Mouse (Mus musculus) mouse embryonic stem cell (cell line): ENCODE measurements around the gene Glis1.

ENCODE experiments used
- in situ Hi-C, 2 experiments: fragments of 300-500 bp; cut with MboI; formaldehyde crosslinking; loops; 1 replicate in 1 of 2; 3 replicates in 1 of 2; pipeline ENCODE4 v1.14.3; 2019 to 2020; ENCODE audit warnings: low sequenced_read_pairs in 2 of 2, low pct_unique_long_range_greater_than_20kb in 1 of 2, mixed read lengths in 1 of 2; ENCODE audit not compliant: unreplicated experiment in 1 of 2

Gene Glis1

GRCm38 (mm10) chr4:107442891-107443483, 8.6 kb downstream of the Glis1 start:
- in situ Hi-C loops, result loop anchor here in 1 of 2 experiments (25.0 kb wide), 1 partner anchor 219 kb away; no protein-coding TSS in a partner anchor

GRCm38 (mm10) chr4:107443621-107444020, 9.2 kb downstream of the Glis1 start:
- in situ Hi-C loops, result loop anchor here in 1 of 2 experiments (25.0 kb wide), 1 partner anchor 219 kb away; no protein-coding TSS in a partner anchor

- in situ Hi-C loops, result loop anchor here in 1 of 2 experiments (25.0 kb wide), 1 partner anchor 214 kb away; no protein-coding TSS in a partner anchor
These were observed 14.1 kb downstream of the Glis1 start for GRCm38 (mm10) chr4:107448481-107448880.

- in situ Hi-C loops, result loop anchor here in 1 of 2 experiments (25.0 kb wide), 1 partner anchor 213 kb away; no protein-coding TSS in a partner anchor
These were observed 15.1 kb downstream of the Glis1 start for GRCm38 (mm10) chr4:107449519-107449918.

GRCm38 (mm10) chr4:107452266-107453015, 18.1 kb downstream of the Glis1 start:
- in situ Hi-C loops, result no loop called here

DNA sequence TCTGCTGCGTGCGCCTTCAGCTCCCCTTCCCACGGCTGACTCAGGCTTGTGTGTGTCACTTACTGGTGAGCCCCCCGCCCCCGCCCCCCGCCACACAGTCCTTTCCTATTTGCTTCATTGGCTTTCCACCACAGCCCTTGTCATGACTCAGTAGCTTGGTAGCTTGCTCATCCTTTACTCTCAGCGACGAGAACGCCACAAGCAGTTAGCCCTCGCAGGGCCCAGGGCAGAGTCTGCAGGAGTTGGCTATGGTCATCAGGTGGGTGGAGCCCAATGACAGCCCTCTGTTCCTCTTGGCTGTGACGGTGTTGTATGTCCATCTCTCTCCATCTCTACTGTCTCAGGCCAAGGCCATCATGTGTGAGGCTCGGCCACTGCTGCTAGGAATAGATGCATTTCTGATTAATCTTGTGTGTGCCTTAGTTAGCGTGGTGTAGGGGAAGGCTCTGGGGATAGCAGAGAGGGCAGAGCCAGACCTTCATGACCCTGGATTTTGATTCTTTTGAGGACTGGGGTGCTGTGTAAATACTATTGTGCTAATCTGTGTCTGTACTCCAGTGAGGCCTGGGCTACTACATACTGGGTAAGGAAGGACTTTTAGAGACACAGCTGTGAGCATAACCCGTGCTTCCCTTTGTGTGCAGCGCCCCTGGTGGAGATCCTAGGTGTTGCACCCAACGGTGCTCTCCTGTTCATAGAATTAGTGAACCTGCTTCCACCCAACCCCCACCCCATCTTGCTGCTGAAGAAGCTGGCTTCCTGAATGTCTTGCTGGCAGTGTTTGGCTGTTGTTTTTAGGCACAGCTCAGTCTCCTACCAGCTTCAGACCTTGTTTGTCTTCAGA, 19.0 kb downstream of the Glis1 start:
- in situ Hi-C loops, result no loop called here

GRCm38 (mm10) chr4:107457602-107458001, 23.2 kb downstream of the Glis1 start:
- in situ Hi-C loops, result no loop called here

DNA sequence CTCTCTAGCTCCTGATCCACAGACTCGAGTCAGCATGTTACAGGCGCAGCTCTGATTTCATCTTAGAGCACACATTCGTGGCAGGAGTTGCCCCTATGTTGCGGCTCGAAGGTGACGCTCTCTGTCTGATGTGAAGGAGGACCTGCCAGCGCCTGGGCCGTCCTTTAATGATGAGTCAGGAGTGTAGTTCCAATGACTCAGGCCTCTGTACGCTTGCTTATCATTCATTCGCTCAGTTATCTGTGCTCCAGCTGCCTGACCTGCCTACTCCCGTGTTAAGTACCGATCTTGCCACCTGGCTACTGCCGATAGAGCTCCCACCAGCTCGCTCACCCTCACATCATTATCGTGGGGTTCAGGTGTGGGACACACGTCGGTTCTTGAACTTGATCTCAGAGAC, 24.5 kb downstream of the Glis1 start:
- in situ Hi-C loops, result no loop called here

DNA sequence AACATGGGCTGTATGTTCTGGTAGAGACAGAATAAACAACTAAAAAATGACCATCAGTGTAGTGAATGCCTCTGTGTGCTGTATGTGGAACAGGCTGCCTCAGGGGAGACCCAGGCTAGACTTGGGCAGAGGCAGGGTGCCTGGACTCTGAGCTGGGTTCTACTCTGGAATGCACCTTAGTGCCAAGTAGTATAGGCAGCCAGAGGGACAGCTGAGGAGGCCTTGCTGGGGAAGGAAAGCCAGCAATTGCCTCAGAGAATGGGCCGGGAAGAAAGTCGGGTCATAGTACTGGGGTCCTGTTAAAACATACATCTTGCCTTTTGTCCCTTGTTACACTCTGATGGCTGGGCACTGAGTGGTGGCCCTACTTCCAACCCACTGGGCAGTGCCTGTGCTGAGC, 25.1 kb downstream of the Glis1 start:
- in situ Hi-C loops, result no loop called here

DNA sequence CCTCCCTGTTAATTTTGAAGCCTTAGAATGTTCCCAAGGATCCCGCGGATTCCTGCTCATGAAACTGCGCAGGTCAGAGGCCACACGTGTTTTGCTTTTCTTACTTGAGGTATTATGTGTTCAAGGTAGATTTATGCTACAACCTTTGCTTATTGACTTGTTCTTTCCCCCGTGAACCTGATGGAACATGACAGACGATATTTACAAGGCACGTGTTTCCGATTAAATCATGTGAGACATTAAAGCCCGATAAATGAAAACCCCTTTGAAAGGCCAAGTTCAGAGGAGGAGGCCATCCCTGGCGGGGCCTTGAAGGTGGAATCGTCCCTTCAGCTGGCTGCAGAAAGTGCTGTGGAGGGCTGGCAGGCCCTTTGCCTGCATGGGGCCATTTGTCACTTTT, 26.1 kb downstream of the Glis1 start:
- in situ Hi-C loops, result no loop called here

GRCm38 (mm10) chr4:107467831-107468230, 33.4 kb downstream of the Glis1 start:
- in situ Hi-C loops, result no loop called here

GRCm38 (mm10) chr4:107468264-107468663, 33.9 kb downstream of the Glis1 start:
- in situ Hi-C loops, result no loop called here

DNA sequence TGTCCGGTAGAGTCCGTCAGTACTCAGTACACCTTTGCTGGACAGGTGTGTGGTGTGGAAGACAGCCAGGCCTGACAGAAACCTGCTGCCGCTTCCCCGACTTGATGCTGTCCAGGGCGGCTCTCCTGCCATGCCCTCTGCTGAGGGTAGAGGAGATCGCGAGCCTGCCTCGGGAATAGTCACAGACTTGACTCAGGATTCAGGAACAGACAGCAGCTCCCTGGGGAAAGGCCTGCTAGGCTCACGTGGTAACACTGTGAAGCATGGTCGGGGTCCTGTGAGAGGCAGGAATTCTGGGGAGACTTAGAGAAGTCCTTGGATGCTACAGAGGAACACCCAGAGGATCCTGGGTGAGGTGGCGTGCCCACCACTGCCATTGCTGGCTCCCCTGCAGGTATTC, 34.4 kb downstream of the Glis1 start:
- in situ Hi-C loops, result no loop called here

DNA sequence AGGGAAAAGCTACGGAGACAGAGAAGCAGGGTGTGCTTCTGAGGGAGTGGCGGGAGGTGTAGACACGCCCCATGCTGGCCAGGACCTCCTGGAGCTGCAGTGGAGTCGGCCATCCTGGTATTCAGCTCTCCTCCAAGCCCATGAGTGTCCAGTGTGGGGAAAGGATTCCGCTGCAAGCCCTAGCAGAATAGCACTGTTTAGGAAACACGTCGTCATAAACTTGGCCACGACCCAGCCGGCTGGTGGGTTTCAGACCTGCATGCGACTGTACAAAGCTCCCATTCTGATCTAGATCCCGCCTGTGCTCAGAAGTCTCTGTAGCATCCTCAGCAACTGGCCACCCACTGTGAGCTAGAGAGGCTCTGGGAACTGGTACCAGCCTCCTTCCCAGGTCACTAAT, 41.9 kb downstream of the Glis1 start:
- in situ Hi-C loops, result no loop called here

DNA sequence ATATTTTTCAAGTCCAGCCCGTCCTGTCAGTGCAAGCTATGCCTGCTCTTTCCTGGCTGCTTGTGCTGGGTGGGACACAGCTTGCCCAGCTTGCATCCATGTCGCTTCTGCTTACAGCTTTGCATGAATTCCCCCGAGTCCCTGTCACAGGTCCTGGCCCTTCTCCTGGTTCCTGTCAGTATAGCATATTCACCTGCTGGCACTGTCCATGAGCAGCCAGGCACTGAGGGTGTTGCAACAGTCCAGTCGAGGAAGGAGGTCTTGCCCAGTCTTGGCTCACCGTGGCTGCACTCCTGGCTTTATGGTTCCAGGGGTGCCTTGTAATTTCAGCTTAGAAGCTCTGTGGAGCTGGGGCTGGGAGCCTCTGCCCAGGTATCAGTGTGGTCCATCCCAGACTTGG, 44.6 kb downstream of the Glis1 start:
- in situ Hi-C loops, result no loop called here

DNA sequence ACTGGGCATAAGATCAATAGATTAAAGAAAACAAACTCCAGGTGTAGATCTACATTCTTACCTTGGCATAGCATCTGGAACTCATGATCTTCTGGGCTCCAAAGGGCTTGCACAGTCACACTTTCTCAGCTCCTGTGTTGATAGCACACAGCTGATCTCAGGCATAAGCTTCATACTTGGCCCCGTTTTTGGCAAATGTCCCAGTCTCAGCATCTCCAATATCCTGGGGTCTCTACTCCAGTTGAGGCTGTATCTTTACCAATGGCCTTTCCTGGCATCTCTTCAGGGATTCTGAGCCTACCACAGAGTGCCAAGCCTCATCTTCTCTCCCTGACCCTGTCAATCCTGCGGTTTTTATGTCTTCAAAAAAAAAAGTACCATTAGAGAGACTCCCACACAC, 48.1 kb downstream of the Glis1 start:
- in situ Hi-C loops, result no loop called here

- in situ Hi-C loops, result no loop called here
These were observed 49.3 kb downstream of the Glis1 start for GRCm38 (mm10) chr4:107483556-107484220.

DNA sequence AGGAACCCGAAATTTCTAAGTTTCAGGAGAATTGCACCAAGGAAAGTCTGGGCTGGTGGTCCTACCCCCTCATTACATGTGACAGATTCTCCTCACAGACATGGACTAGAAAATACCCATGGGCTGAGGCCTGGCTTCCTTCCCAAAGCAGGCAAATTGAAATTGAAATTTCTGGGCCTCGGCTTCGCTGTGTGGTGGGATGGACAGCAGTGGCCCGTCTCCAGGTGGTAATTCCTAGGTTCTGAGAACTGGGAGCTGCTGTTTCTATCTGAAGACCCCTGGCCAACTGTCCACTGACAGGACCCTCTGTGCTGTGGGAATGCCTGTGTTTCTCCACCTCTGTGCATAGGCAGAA, 49.8 kb downstream of the Glis1 start:
- in situ Hi-C loops, result no loop called here

DNA sequence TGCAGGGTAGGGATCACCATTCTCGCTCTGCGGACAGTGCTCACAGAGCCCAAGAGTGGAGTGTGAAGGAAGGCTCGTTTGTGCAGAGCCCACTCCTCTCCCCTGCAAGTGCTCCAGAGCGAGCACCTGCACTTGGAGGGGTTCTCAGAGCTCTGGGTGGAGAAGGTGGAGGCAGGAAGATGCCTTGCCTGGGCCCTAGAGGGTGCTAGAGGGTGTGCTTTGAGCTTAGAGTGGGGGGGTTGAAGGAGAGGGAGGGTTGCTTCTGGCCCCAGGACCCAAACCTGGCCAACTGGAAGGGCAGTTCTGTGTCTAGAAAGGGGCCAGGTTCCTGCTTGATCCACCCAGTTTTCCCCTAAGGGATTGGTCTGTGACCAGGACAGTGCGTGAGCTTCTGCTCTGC, 51.5 kb downstream of the Glis1 start:
- in situ Hi-C loops, result no loop called here
